Mouse (Mus musculus): Measurements from ENCODE around the gene Mxra7.

The Mxra7 gene

DNA sequence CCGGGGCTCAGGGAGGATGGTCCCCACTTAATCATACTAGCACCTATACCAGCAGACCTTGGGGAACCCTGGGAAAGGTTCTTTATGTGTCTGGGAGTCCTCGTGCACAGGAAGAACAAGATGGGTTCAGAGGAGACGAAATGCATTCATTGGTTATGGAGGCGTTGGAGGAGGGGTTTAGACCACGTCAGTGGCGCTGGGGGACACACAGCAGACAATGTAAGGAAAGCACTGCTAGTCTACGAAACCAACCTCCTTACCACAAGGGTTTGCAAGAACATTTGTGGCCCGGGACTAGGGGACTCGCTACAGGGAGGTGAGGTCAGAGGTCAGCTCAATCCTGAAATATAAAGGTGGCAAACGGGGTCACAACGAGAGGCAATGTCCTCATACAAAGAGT, 17.3 kb downstream of the Mxra7 start:
- peaks cover 16% of the 10 kb centered on the region for H3K27me3 ChIP-seq (ENCODE audit: insufficient read depth, low read length)
- H3K9me3 ChIP-seq (ENCODE audit: low read length): no peaks in the 10 kb centered on the region
- no peak for TF ChIP-seq NANOG (IDR thresholded peaks at IDR 0.05; ENCODE audit: borderline replicate concordance, low read length)
- peak overlapping the region; percentile 74 for H3K4me3 ChIP-seq (replicated peaks; ENCODE audit: low read length)
- H3K4me1 ChIP-seq (replicated peaks; ENCODE audit: low read depth, low read length): peaks cover 69% of the 10 kb centered on the region
- no peaks in the 10 kb centered on the region for H3K36me3 ChIP-seq (ENCODE audit: insufficient read depth, low read length)

- Histone ChIP-seq H3K9me3 (ENCODE audit: low read length) (no peaks in the 10 kb centered on the region), H3K36me3 (ENCODE audit: insufficient read depth, low read length) (no peaks in the 10 kb centered on the region), H3K4me1 (replicated peaks; ENCODE audit: low read depth, low read length) (peaks cover 67% of the 10 kb centered on the region), H3K4me3 (replicated peaks; ENCODE audit: low read length) (no peak overlapping the region), H3K27me3 (ENCODE audit: insufficient read depth, low read length) (peaks cover 16% of the 10 kb centered on the region)
- no peak for TF ChIP-seq NANOG (IDR thresholded peaks at IDR 0.05; ENCODE audit: borderline replicate concordance, low read length)
- TF ChIP-seq POU5F1 (IDR thresholded peaks at IDR 0.05; ENCODE audit: borderline replicate concordance, low read length): no peak
- no peak for TF ChIP-seq CTCF (conservative IDR thresholded peaks at IDR 0.05; ENCODE audit: low read length)
Observed at GRCm38 (mm10) chr11:116809520-116809919, 18.3 kb downstream of the Mxra7 start.

GRCm38 (mm10) chr11:116808811-116809395, 18.9 kb downstream of the Mxra7 start:
- no peak for TF ChIP-seq POU5F1 (IDR thresholded peaks at IDR 0.05; ENCODE audit: borderline replicate concordance, low read length)
- Histone ChIP-seq H3K9me3 (ENCODE audit: low read length) (no peaks in the 10 kb centered on the region), H3K36me3 (ENCODE audit: insufficient read depth, low read length) (no peaks in the 10 kb centered on the region), H3K27me3 (ENCODE audit: insufficient read depth, low read length) (peaks cover 16% of the 10 kb centered on the region), H3K4me3 (replicated peaks; ENCODE audit: low read length) (peak overlapping the region; percentile 23; the same call in 1 of the 2 replicates), H3K4me1 (replicated peaks; ENCODE audit: low read depth, low read length) (peaks cover 64% of the 10 kb centered on the region)

DNA sequence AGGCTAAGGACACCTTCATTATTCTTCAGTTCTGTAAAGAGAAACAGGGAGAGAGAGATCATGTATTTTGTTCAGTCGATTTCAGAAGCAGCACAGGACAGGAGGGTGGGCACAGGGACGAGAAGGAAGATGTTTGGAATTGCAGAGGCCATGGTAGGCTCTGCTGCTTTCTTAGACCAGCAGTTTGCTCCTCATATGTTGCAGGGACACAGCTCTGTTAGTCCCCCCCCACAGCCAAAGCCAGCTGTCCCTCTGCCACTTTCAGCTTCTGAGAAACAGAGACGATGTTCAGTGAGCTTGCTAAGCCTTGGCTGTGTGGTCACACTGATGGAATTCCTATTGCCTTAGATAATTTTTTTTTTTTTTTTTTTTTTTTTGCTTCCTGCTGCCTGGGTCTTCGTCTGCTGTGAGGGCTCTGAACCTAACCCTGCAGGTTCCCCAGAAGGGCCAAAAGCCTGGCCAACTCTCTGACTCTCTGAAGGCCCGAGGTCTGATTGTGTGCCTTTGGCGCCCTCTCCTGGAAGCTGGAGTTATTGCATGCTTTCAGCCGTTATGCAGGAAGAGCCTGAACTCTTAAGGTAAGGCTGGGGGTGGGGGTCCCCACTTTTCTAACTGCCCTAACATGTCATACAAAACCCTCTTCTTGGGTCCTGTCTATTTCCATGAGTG, 19.8 kb downstream of the Mxra7 start:
- TF ChIP-seq CTCF (conservative IDR thresholded peaks at IDR 0.05; ENCODE audit: low read length) (peak; percentile 81), NANOG (IDR thresholded peaks at IDR 0.05; ENCODE audit: borderline replicate concordance, low read length) (no peak), POU5F1 (IDR thresholded peaks at IDR 0.05; ENCODE audit: borderline replicate concordance, low read length) (no peak)
- Histone ChIP-seq H3K9me3 (ENCODE audit: low read length) (no peaks in the 10 kb centered on the region), H3K36me3 (ENCODE audit: insufficient read depth, low read length) (no peaks in the 10 kb centered on the region), H3K4me3 (replicated peaks; ENCODE audit: low read length) (peak overlapping the region; percentile 23; the same call in 1 of the 2 replicates), H3K4me1 (replicated peaks; ENCODE audit: low read depth, low read length) (peaks cover 56% of the 10 kb centered on the region), H3K27me3 (ENCODE audit: insufficient read depth, low read length) (peaks cover 12% of the 10 kb centered on the region)

DNA sequence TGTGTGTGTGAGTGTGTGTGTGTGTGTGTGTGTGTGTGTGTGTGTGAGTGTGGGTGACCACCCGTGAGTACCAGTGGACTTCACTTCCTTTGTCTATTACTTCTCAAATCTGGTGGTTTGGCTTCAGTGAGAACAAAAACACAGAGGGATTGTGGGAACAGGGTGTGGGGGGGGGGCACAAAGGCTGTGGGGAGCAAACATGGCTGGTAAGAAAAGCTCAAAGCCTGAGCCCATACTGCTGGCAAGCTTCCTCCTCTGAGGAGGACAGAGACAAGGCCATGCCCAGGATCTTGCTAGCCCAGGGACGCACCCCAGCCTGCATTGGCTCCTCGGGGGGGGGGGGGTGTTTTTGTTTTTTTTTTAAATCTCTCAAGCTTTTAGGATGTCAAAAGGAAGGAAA, 20.3 kb downstream of the Mxra7 start:
- H3K4me3 ChIP-seq (replicated peaks; ENCODE audit: low read length): no peak overlapping the region
- H3K36me3 ChIP-seq (ENCODE audit: insufficient read depth, low read length): no peaks in the 10 kb centered on the region
- H3K9me3 ChIP-seq (ENCODE audit: low read length): no peaks in the 10 kb centered on the region
- peaks cover 12% of the 10 kb centered on the region for H3K27me3 ChIP-seq (ENCODE audit: insufficient read depth, low read length)
- peaks cover 53% of the 10 kb centered on the region for H3K4me1 ChIP-seq (replicated peaks; ENCODE audit: low read depth, low read length)
- TF ChIP-seq POU5F1 (IDR thresholded peaks at IDR 0.05; ENCODE audit: borderline replicate concordance, low read length): no peak
- no peak for TF ChIP-seq CTCF (conservative IDR thresholded peaks at IDR 0.05; ENCODE audit: low read length)
- TF ChIP-seq NANOG (IDR thresholded peaks at IDR 0.05; ENCODE audit: borderline replicate concordance, low read length): no peak

DNA sequence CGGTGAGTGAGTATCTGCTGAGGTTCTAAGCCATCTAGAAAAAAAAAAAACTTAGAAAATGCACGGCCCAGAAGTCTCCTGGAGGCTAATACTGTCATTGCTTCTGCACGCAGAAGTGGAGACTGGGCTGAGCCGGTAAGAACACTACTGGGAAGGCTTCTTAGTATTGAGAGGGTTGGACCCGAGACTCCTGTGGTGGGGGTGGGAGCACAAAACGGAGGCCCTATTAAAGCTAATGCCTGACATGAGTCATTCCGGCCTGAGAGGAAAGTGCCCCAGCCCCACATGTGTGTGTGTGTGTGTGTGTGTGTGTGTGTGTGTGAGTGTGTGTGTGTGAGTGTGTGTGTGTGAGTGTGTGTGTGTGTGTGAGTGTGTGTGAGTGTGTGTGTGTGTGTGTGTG, 20.7 kb downstream of the Mxra7 start:
- H3K9me3 ChIP-seq (ENCODE audit: low read length): no peaks in the 10 kb centered on the region
- H3K4me3 ChIP-seq (replicated peaks; ENCODE audit: low read length): no peak overlapping the region
- TF ChIP-seq NANOG (IDR thresholded peaks at IDR 0.05; ENCODE audit: borderline replicate concordance, low read length) (no peak), POU5F1 (IDR thresholded peaks at IDR 0.05; ENCODE audit: borderline replicate concordance, low read length) (no peak), CTCF (conservative IDR thresholded peaks at IDR 0.05; ENCODE audit: low read length) (no peak)
- H3K36me3 ChIP-seq (ENCODE audit: insufficient read depth, low read length): no peaks in the 10 kb centered on the region
- peaks cover 53% of the 10 kb centered on the region for H3K4me1 ChIP-seq (replicated peaks; ENCODE audit: low read depth, low read length)
- H3K27me3 ChIP-seq (ENCODE audit: insufficient read depth, low read length): peaks cover 12% of the 10 kb centered on the region

DNA sequence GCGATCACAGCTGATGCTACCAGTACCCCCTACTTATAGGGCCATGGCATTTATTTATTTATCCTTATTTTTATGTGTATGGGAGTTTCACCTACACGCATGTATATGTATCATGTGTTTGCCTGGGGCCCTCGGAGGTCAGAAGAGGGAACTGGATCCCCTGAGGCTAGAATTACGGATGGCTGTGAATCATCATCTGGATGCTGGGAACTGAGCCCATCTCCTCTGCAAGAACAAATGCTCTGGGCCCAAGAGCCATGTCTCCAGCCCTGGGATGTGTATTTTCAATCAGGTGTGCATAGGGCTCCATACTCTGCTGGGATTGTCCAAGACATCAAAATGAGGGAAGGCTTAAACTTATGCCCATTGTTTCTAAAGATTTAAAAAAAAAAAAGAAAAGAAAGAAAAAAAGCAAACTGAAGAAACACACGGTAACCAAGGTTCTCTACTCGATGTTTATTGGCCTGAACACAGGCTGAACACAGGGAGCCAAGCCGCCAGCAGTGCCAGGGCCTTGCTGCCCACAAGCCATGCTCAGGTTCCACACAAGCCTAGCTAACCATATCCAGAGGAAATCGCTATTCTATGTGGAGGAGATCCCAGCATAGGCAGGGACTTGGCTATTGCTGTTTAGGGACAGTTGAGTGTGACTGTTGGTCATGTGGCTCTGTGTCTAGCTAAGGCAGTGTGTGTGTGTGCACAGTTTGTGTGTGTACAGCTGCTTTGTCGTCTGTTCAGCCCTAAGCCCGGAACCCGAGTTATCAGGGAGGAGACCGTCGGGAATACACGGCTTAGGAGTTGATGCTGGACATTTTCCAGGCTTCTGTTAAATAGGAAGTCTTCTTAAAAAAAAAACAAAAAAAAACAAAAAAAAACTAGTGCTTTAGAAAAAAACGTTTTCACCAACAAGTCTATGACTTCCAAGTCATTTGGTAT, 21.4 kb downstream of the Mxra7 start:
- H3K27me3 ChIP-seq (ENCODE audit: insufficient read depth, low read length): peaks cover 12% of the 10 kb centered on the region
- TF ChIP-seq CTCF (conservative IDR thresholded peaks at IDR 0.05; ENCODE audit: low read length) (no peak), POU5F1 (IDR thresholded peaks at IDR 0.05; ENCODE audit: borderline replicate concordance, low read length) (no peak), NANOG (IDR thresholded peaks at IDR 0.05; ENCODE audit: borderline replicate concordance, low read length) (no peak)
- peaks cover 47% of the 10 kb centered on the region for H3K4me1 ChIP-seq (replicated peaks; ENCODE audit: low read depth, low read length)
- no peak overlapping the region for H3K4me3 ChIP-seq (replicated peaks; ENCODE audit: low read length)
- no peaks in the 10 kb centered on the region for H3K36me3 ChIP-seq (ENCODE audit: insufficient read depth, low read length)
- no peaks in the 10 kb centered on the region for H3K9me3 ChIP-seq (ENCODE audit: low read length)

- no peak overlapping the region for H3K4me3 ChIP-seq (replicated peaks; ENCODE audit: low read length)
- no peaks in the 10 kb centered on the region for H3K9me3 ChIP-seq (ENCODE audit: low read length)
- no peaks in the 10 kb centered on the region for H3K27me3 ChIP-seq (ENCODE audit: insufficient read depth, low read length)
- no peaks in the 10 kb centered on the region for H3K36me3 ChIP-seq (ENCODE audit: insufficient read depth, low read length)
- TF ChIP-seq POU5F1 (IDR thresholded peaks at IDR 0.05; ENCODE audit: borderline replicate concordance, low read length) (no peak), CTCF (conservative IDR thresholded peaks at IDR 0.05; ENCODE audit: low read length) (no peak), NANOG (IDR thresholded peaks at IDR 0.05; ENCODE audit: borderline replicate concordance, low read length) (no peak)
- H3K4me1 ChIP-seq (replicated peaks; ENCODE audit: low read depth, low read length): peaks cover 20% of the 10 kb centered on the region; the same call in 1 of the 2 replicates
Observed at GRCm38 (mm10) chr11:116802709-116803108, 25.1 kb downstream of the Mxra7 start.
